Mouse (Mus musculus) C2C12 (cell line): Measurements from ENCODE around the gene Dcaf12.

Experiments
- CEBPB ChIP-seq: IDR thresholded peaks from one replicate; pipeline ENCODE4 v1.6.1; 2011; ENCODE audit warnings: low read depth, mild to moderate bottlenecking, control low read depth, moderate library complexity
- CTCF ChIP-seq: IDR thresholded peaks from one replicate; pipeline ENCODE4 v1.5.1; 2011; ENCODE audit not compliant: control insufficient read depth, insufficient read depth, insufficient read length
- FOSL1 ChIP-seq: IDR thresholded peaks from one replicate; pipeline ENCODE4 v1.8.0; 2011; ENCODE audit warnings: mild to moderate bottlenecking, low read length; ENCODE audit not compliant: poor library complexity, insufficient read depth, severe bottlenecking
- MAX ChIP-seq: IDR thresholded peaks from one replicate; pipeline ENCODE4 v1.6.1; 2011; ENCODE audit warnings: mild to moderate bottlenecking, control low read depth
- MYOG ChIP-seq: IDR thresholded peaks from one replicate; pipeline ENCODE4 v1.6.1; 2011; ENCODE audit not compliant: control insufficient read depth, insufficient read length; ENCODE audit errors: extremely low read depth
- USF1 ChIP-seq: IDR thresholded peaks from one replicate; pipeline ENCODE4 v1.6.1; 2011; ENCODE audit warnings: low read depth, mild to moderate bottlenecking, control low read depth, moderate library complexity

- TF ChIP-seq CTCF (no peak), FOSL1 (no peak), MAX (no peak), USF1 (no peak), MYOG (no peak), CEBPB (no peak)
These were observed 46.4 kb upstream of the Dcaf12 start for GRCm38 (mm10) chr4:41361059-41361458.
